Mouse (Mus musculus): ENCODE results near the gene Iars2. TPM values are rescaled to one million over a fixed set of nuclear protein-coding genes. Genes with fewer than 3 reads are reported as not detected.
A peak's percentile ranks its signal among the peaks of the same experiment; 100 is the strongest.

The Iars2 gene
- polyA plus RNA-seq, 1 experiment from 2014 or later = 86.6 TPM

DNA sequence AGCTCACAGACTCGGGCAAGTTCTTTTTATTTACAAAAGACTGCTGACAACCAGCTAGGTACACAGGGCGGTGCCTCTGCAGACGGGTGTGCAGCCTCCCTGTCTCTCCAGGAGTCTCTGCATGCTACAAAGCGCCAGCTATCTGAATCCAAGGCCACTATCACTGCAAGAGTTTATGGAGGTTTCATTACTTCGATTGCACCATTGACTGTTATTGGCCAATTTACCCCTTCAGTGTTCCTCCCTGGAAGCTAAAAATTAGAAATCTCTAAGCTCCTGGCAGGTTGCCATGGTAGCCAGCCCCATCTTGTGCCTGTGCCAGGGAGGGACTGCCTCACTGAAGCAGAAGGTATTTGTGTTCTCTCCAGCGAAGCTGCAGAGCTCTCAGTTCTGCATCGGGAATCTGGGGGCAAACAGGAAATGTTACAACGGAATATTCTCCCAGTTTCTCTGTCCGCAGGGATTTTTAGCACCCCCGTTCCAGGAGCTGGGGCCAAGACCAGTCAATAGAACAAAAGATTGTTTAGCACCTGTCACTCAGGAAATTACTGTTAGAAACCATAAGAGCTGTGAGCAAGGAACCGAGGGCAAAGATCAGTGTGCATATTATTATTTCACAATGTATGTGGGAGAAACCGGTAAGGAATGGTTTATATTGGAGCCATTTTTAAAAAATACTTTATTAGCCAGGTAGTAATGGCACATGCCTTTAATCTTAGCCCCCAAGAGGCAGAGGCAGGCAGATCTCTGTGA is 75.9 kb downstream of the Iars2 start:
- H3K27me3 ChIP-seq (replicated peaks; ENCODE audit: control insufficient read depth, insufficient read depth, low read length) = no peaks in the 10 kb centered on the region
- H3K4me2 ChIP-seq (ENCODE audit: low read depth, low read length) = no peak overlapping the region
- WGBS = 42% methylated on average over 12 of the region's 12 CpGs
- H3K9ac ChIP-seq (ENCODE audit: low read depth, low read length) = no peak overlapping the region
- H3K9me3 ChIP-seq (ENCODE audit: control insufficient read depth, low read length) = no peaks in the 10 kb centered on the region
- H3K4me1 ChIP-seq (ENCODE audit: control insufficient read depth, insufficient read depth, low read length) = peaks cover 17% of the 10 kb centered on the region; the same call in 1 of the 2 replicates
- H3K27ac ChIP-seq (ENCODE audit: low read length) = peak overlapping the region; percentile 84
- peak; percentile 95 for ATAC-seq
- H3K4me3 ChIP-seq (ENCODE audit: low read length) = no peak overlapping the region
- H3K36me3 ChIP-seq (ENCODE audit: control insufficient read depth, insufficient read depth, low read length) = peaks cover 7% of the 10 kb centered on the region; the same call in 1 of the 2 replicates

DNA sequence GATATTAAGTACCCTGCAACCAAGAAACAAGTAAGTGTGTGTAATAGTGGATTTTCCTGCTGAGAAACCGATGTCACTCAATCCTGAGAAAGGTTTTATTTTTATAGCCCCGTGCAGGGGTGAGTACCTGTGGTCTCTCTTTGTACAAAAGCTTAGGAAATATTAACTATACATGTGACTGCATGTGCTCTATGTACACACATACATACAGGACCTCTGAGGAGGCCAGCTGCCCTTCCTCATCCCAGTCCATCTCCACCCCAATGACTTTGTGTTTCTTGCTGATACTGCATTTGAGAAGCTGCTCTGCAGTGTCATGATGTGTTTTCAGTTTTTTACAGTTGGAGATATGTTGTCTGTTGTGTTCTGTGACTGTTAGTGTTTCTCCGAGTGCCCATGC is 76.8 kb downstream of the Iars2 start:
- Histone ChIP-seq H3K4me3 (ENCODE audit: low read length) (no peak overlapping the region), H3K4me2 (ENCODE audit: low read depth, low read length) (no peak overlapping the region), H3K9ac (ENCODE audit: low read depth, low read length) (no peak overlapping the region), H3K27ac (ENCODE audit: low read length) (peak overlapping the region; percentile 84), H3K36me3 (ENCODE audit: control insufficient read depth, insufficient read depth, low read length) (peaks cover 7% of the 10 kb centered on the region; the same call in 1 of the 2 replicates), H3K27me3 (replicated peaks; ENCODE audit: control insufficient read depth, insufficient read depth, low read length) (no peaks in the 10 kb centered on the region), H3K4me1 (ENCODE audit: control insufficient read depth, insufficient read depth, low read length) (peaks cover 17% of the 10 kb centered on the region; the same call in 1 of the 2 replicates), H3K9me3 (ENCODE audit: control insufficient read depth, low read length) (no peaks in the 10 kb centered on the region)
- ATAC-seq = peak; percentile 60
- 64% methylated on average over 3 of the region's 3 CpGs for WGBS

GRCm38 (mm10) chr1:185248728-185249127 is 80.5 kb downstream of the Iars2 start:
- H3K4me2 ChIP-seq (ENCODE audit: low read depth, low read length) = no peak overlapping the region
- no peak overlapping the region for H3K9ac ChIP-seq (ENCODE audit: low read depth, low read length)
- no peak for ATAC-seq
- H3K27me3 ChIP-seq (replicated peaks; ENCODE audit: control insufficient read depth, insufficient read depth, low read length) = no peaks in the 10 kb centered on the region
- peaks cover 11% of the 10 kb centered on the region; the same call in 1 of the 2 replicates for H3K4me1 ChIP-seq (ENCODE audit: control insufficient read depth, insufficient read depth, low read length)
- H3K27ac ChIP-seq (ENCODE audit: low read length) = no peak overlapping the region
- no peak overlapping the region for H3K4me3 ChIP-seq (ENCODE audit: low read length)
- no peaks in the 10 kb centered on the region for H3K9me3 ChIP-seq (ENCODE audit: control insufficient read depth, low read length)
- 76% methylated on average over 8 of the region's 8 CpGs for WGBS
- peaks cover 2% of the 10 kb centered on the region; the same call in 1 of the 2 replicates for H3K36me3 ChIP-seq (ENCODE audit: control insufficient read depth, insufficient read depth, low read length)

GRCm38 (mm10) chr1:185247429-185248085 is 81.6 kb downstream of the Iars2 start:
- Histone ChIP-seq H3K27ac (ENCODE audit: low read length) (0 out of 2 replicates have a peak overlapping the region, but pooled peaks have one; percentile 26), H3K4me3 (ENCODE audit: low read length) (no peak overlapping the region), H3K4me1 (ENCODE audit: control insufficient read depth, insufficient read depth, low read length) (peaks cover 9% of the 10 kb centered on the region; the same call in 1 of the 2 replicates), H3K36me3 (ENCODE audit: control insufficient read depth, insufficient read depth, low read length) (peaks cover 2% of the 10 kb centered on the region; the same call in 1 of the 2 replicates), H3K9ac (ENCODE audit: low read depth, low read length) (no peak overlapping the region), H3K27me3 (replicated peaks; ENCODE audit: control insufficient read depth, insufficient read depth, low read length) (no peaks in the 10 kb centered on the region), H3K4me2 (ENCODE audit: low read depth, low read length) (no peak overlapping the region), H3K9me3 (ENCODE audit: control insufficient read depth, low read length) (no peaks in the 10 kb centered on the region)
- WGBS = 79% methylated on average over 20 of the region's 20 CpGs
- ATAC-seq = no peak

DNA sequence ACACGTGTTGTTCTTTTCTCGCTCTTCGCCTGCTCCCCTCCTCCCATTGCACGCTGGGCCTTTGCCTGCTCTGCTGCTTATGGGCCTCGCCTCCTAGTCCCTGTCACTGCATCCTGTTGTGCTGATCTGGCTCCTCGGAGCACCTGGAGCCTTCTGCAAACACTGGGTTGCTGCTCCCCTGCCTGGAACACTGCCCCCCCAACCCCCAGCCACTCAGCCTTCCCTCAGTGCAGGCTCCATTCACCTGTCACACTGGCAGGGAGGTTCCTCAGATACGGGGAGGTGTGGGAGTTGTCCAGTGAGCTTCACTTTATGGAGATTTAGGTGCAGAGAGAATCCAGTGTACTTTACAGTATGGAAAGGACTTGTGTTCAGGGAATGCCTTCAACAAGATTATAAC is 83.7 kb downstream of the Iars2 start:
- Histone ChIP-seq H3K9ac (ENCODE audit: low read depth, low read length) (no peak overlapping the region), H3K9me3 (ENCODE audit: control insufficient read depth, low read length) (no peaks in the 10 kb centered on the region), H3K4me3 (ENCODE audit: low read length) (no peak overlapping the region), H3K4me1 (ENCODE audit: control insufficient read depth, insufficient read depth, low read length) (no peaks in the 10 kb centered on the region), H3K27me3 (replicated peaks; ENCODE audit: control insufficient read depth, insufficient read depth, low read length) (no peaks in the 10 kb centered on the region), H3K4me2 (ENCODE audit: low read depth, low read length) (no peak overlapping the region), H3K36me3 (ENCODE audit: control insufficient read depth, insufficient read depth, low read length) (peaks cover 6% of the 10 kb centered on the region; the same call in 1 of the 2 replicates), H3K27ac (ENCODE audit: low read length) (no peak overlapping the region)
- WGBS = 69% methylated on average over 7 of the region's 7 CpGs
- ATAC-seq = no peak

GRCm38 (mm10) chr1:185243013-185243412 is 86.2 kb downstream of the Iars2 start:
- Histone ChIP-seq H3K4me1 (ENCODE audit: control insufficient read depth, insufficient read depth, low read length) (no peaks in the 10 kb centered on the region), H3K27ac (ENCODE audit: low read length) (no peak overlapping the region), H3K36me3 (ENCODE audit: control insufficient read depth, insufficient read depth, low read length) (peaks cover 13% of the 10 kb centered on the region; the same call in 1 of the 2 replicates), H3K9me3 (ENCODE audit: control insufficient read depth, low read length) (no peaks in the 10 kb centered on the region), H3K4me3 (ENCODE audit: low read length) (no peak overlapping the region), H3K4me2 (ENCODE audit: low read depth, low read length) (no peak overlapping the region), H3K9ac (ENCODE audit: low read depth, low read length) (no peak overlapping the region), H3K27me3 (replicated peaks; ENCODE audit: control insufficient read depth, insufficient read depth, low read length) (no peaks in the 10 kb centered on the region)
- WGBS = 83% methylated on average over 8 of the region's 8 CpGs
- ATAC-seq = no peak

- Histone ChIP-seq H3K27me3 (replicated peaks; ENCODE audit: control insufficient read depth, insufficient read depth, low read length) (no peaks in the 10 kb centered on the region), H3K36me3 (ENCODE audit: control insufficient read depth, insufficient read depth, low read length) (peaks cover 19% of the 10 kb centered on the region), H3K4me3 (ENCODE audit: low read length) (no peak overlapping the region), H3K9me3 (ENCODE audit: control insufficient read depth, low read length) (no peaks in the 10 kb centered on the region), H3K27ac (ENCODE audit: low read length) (no peak overlapping the region), H3K9ac (ENCODE audit: low read depth, low read length) (no peak overlapping the region), H3K4me1 (ENCODE audit: control insufficient read depth, insufficient read depth, low read length) (no peaks in the 10 kb centered on the region), H3K4me2 (ENCODE audit: low read depth, low read length) (no peak overlapping the region)
- no peak for ATAC-seq
- WGBS = 83% methylated on average over 4 of the region's 4 CpGs
These were observed 92.7 kb downstream of the Iars2 start for GRCm38 (mm10) chr1:185236530-185236929.

DNA sequence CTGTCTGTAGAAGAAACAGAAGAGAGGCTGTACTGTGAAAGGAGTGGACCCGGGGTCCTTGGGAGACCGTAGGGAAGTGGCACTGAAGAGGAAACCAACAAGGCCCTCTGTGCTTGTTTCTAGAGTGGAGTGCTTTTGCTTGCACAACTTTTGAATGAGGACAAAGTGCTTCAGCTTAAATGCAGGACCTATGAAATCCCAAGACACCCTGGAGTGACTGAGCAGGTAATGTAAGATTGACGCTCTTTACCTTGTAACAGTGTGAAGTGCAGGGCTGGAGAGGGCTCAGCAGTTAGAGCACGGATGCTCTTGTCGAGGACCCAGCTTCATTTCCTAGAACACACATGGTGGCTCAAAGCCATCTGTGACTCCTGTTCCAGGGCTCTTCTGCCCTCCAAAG is 93.4 kb downstream of the Iars2 start:
- H3K9ac ChIP-seq (ENCODE audit: low read depth, low read length) = no peak overlapping the region
- H3K4me1 ChIP-seq (ENCODE audit: control insufficient read depth, insufficient read depth, low read length) = no peaks in the 10 kb centered on the region
- no peaks in the 10 kb centered on the region for H3K9me3 ChIP-seq (ENCODE audit: control insufficient read depth, low read length)
- H3K36me3 ChIP-seq (ENCODE audit: control insufficient read depth, insufficient read depth, low read length) = peaks cover 15% of the 10 kb centered on the region
- 95% methylated on average over 5 of the region's 5 CpGs for WGBS
- no peak overlapping the region for H3K4me3 ChIP-seq (ENCODE audit: low read length)
- no peak overlapping the region for H3K4me2 ChIP-seq (ENCODE audit: low read depth, low read length)
- H3K27ac ChIP-seq (ENCODE audit: low read length) = no peak overlapping the region
- no peak for ATAC-seq
- no peaks in the 10 kb centered on the region for H3K27me3 ChIP-seq (replicated peaks; ENCODE audit: control insufficient read depth, insufficient read depth, low read length)
